Mouse (Mus musculus): ENCODE data around the gene 1700016K19Rik. TPM values are rescaled to one million over a fixed set of nuclear protein-coding genes. Genes with fewer than 3 reads are reported as not detected.

Gene 1700016K19Rik
- polyA plus RNA-seq, 1 experiment, result not detected

DNA sequence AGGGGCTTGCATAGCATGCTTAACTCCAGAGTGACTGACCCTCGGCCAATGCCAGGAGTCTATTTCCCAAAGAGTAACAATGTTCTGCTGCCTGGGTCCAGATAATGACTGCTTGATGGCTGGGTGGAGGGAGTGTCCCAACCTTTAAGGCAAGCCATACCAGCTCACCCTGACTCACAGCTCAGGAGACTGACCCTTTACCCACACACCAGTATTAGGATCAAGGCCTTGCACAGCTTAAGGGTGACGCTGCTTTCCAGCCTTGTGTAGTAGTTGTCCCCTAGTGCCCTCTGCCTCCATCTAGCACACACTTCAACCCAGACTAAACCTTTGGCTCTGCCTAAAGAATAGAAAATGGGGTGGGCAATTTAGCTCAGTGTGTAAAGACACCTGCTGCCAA, 8.4 kb downstream of the 1700016K19Rik start:
- no peak overlapping the region for H3K27ac ChIP-seq (ENCODE audit: insufficient read depth, low read length)
- H3K4me1 ChIP-seq (ENCODE audit: control insufficient read depth, insufficient read depth, low read length), result no peaks in the 10 kb centered on the region
- H3K36me3 ChIP-seq (ENCODE audit: control insufficient read depth, insufficient read depth, low read length, poor library complexity, severe bottlenecking), result no peaks in the 10 kb centered on the region
- no peaks in the 10 kb centered on the region for H3K9me3 ChIP-seq (replicated peaks; ENCODE audit: control insufficient read depth, insufficient read depth, low read length, poor library complexity, severe bottlenecking)
- H3K9ac ChIP-seq (ENCODE audit: low read depth, poor library complexity, severe bottlenecking), result no peak overlapping the region
- no peak overlapping the region for H3K4me3 ChIP-seq (ENCODE audit: low read depth, low read length)
- no peaks in the 10 kb centered on the region for H3K27me3 ChIP-seq (ENCODE audit: control insufficient read depth, insufficient read depth, low read length, poor library complexity, severe bottlenecking)
- no peak for TF ChIP-seq POLR2A (IDR thresholded peaks at IDR 0.05; ENCODE audit: insufficient read depth, low read length)
- TF ChIP-seq CTCF (IDR thresholded peaks at IDR 0.05; ENCODE audit: low read depth, low read length), result no peak
- TF ChIP-seq EP300 (IDR thresholded peaks at IDR 0.05; ENCODE audit: insufficient read depth, low read depth, low read length), result no peak

- Histone ChIP-seq H3K9ac (ENCODE audit: low read depth, poor library complexity, severe bottlenecking) (no peak overlapping the region), H3K27me3 (ENCODE audit: control insufficient read depth, insufficient read depth, low read length, poor library complexity, severe bottlenecking) (no peaks in the 10 kb centered on the region), H3K9me3 (replicated peaks; ENCODE audit: control insufficient read depth, insufficient read depth, low read length, poor library complexity, severe bottlenecking) (no peaks in the 10 kb centered on the region), H3K27ac (ENCODE audit: insufficient read depth, low read length) (no peak overlapping the region), H3K36me3 (ENCODE audit: control insufficient read depth, insufficient read depth, low read length, poor library complexity, severe bottlenecking) (no peaks in the 10 kb centered on the region), H3K4me1 (ENCODE audit: control insufficient read depth, insufficient read depth, low read length) (no peaks in the 10 kb centered on the region), H3K4me3 (ENCODE audit: low read depth, low read length) (no peak overlapping the region)
- TF ChIP-seq POLR2A (IDR thresholded peaks at IDR 0.05; ENCODE audit: insufficient read depth, low read length) (no peak), CTCF (IDR thresholded peaks at IDR 0.05; ENCODE audit: low read depth, low read length) (no peak), EP300 (IDR thresholded peaks at IDR 0.05; ENCODE audit: insufficient read depth, low read depth, low read length) (no peak)
Measured at GRCm38 (mm10) chr11:76009101-76009500, 9.4 kb downstream of the 1700016K19Rik start.

GRCm38 (mm10) chr11:76010838-76011624, 11.3 kb downstream of the 1700016K19Rik start:
- no peaks in the 10 kb centered on the region for H3K4me1 ChIP-seq (ENCODE audit: control insufficient read depth, insufficient read depth, low read length)
- TF ChIP-seq POLR2A (IDR thresholded peaks at IDR 0.05; ENCODE audit: insufficient read depth, low read length) (no peak), CTCF (IDR thresholded peaks at IDR 0.05; ENCODE audit: low read depth, low read length) (no peak), EP300 (IDR thresholded peaks at IDR 0.05; ENCODE audit: insufficient read depth, low read depth, low read length) (no peak)
- H3K36me3 ChIP-seq (ENCODE audit: control insufficient read depth, insufficient read depth, low read length, poor library complexity, severe bottlenecking), result no peaks in the 10 kb centered on the region
- H3K4me3 ChIP-seq (ENCODE audit: low read depth, low read length), result no peak overlapping the region
- H3K9ac ChIP-seq (ENCODE audit: low read depth, poor library complexity, severe bottlenecking), result no peak overlapping the region
- H3K27ac ChIP-seq (ENCODE audit: insufficient read depth, low read length), result no peak overlapping the region
- H3K27me3 ChIP-seq (ENCODE audit: control insufficient read depth, insufficient read depth, low read length, poor library complexity, severe bottlenecking), result no peaks in the 10 kb centered on the region
- H3K9me3 ChIP-seq (replicated peaks; ENCODE audit: control insufficient read depth, insufficient read depth, low read length, poor library complexity, severe bottlenecking), result no peaks in the 10 kb centered on the region

- Histone ChIP-seq H3K4me1 (ENCODE audit: control insufficient read depth, insufficient read depth, low read length) (no peaks in the 10 kb centered on the region), H3K9ac (ENCODE audit: low read depth, poor library complexity, severe bottlenecking) (no peak overlapping the region), H3K36me3 (ENCODE audit: control insufficient read depth, insufficient read depth, low read length, poor library complexity, severe bottlenecking) (no peaks in the 10 kb centered on the region), H3K27me3 (ENCODE audit: control insufficient read depth, insufficient read depth, low read length, poor library complexity, severe bottlenecking) (no peaks in the 10 kb centered on the region), H3K4me3 (ENCODE audit: low read depth, low read length) (no peak overlapping the region), H3K9me3 (replicated peaks; ENCODE audit: control insufficient read depth, insufficient read depth, low read length, poor library complexity, severe bottlenecking) (no peaks in the 10 kb centered on the region), H3K27ac (ENCODE audit: insufficient read depth, low read length) (no peak overlapping the region)
- TF ChIP-seq EP300 (IDR thresholded peaks at IDR 0.05; ENCODE audit: insufficient read depth, low read depth, low read length), result no peak
- no peak for TF ChIP-seq POLR2A (IDR thresholded peaks at IDR 0.05; ENCODE audit: insufficient read depth, low read length)
- TF ChIP-seq CTCF (IDR thresholded peaks at IDR 0.05; ENCODE audit: low read depth, low read length), result no peak
Measured at GRCm38 (mm10) chr11:76015251-76015650, 15.5 kb downstream of the 1700016K19Rik start.

- no peak overlapping the region for H3K4me3 ChIP-seq (ENCODE audit: low read depth, low read length)
- H3K27ac ChIP-seq (ENCODE audit: insufficient read depth, low read length), result no peak overlapping the region
- H3K4me1 ChIP-seq (ENCODE audit: control insufficient read depth, insufficient read depth, low read length), result no peaks in the 10 kb centered on the region
- TF ChIP-seq CTCF (IDR thresholded peaks at IDR 0.05; ENCODE audit: low read depth, low read length), result no peak
- no peak for TF ChIP-seq POLR2A (IDR thresholded peaks at IDR 0.05; ENCODE audit: insufficient read depth, low read length)
- TF ChIP-seq EP300 (IDR thresholded peaks at IDR 0.05; ENCODE audit: insufficient read depth, low read depth, low read length), result no peak
- no peak overlapping the region for H3K9ac ChIP-seq (ENCODE audit: low read depth, poor library complexity, severe bottlenecking)
- no peaks in the 10 kb centered on the region for H3K9me3 ChIP-seq (replicated peaks; ENCODE audit: control insufficient read depth, insufficient read depth, low read length, poor library complexity, severe bottlenecking)
- H3K36me3 ChIP-seq (ENCODE audit: control insufficient read depth, insufficient read depth, low read length, poor library complexity, severe bottlenecking), result no peaks in the 10 kb centered on the region
- H3K27me3 ChIP-seq (ENCODE audit: control insufficient read depth, insufficient read depth, low read length, poor library complexity, severe bottlenecking), result no peaks in the 10 kb centered on the region
Measured at GRCm38 (mm10) chr11:76015814-76016213, 16.1 kb downstream of the 1700016K19Rik start.

- H3K4me3 ChIP-seq (ENCODE audit: low read depth, low read length), result no peak overlapping the region
- no peaks in the 10 kb centered on the region for H3K9me3 ChIP-seq (replicated peaks; ENCODE audit: control insufficient read depth, insufficient read depth, low read length, poor library complexity, severe bottlenecking)
- no peak for TF ChIP-seq EP300 (IDR thresholded peaks at IDR 0.05; ENCODE audit: insufficient read depth, low read depth, low read length)
- no peak for TF ChIP-seq CTCF (IDR thresholded peaks at IDR 0.05; ENCODE audit: low read depth, low read length)
- no peak for TF ChIP-seq POLR2A (IDR thresholded peaks at IDR 0.05; ENCODE audit: insufficient read depth, low read length)
- H3K27me3 ChIP-seq (ENCODE audit: control insufficient read depth, insufficient read depth, low read length, poor library complexity, severe bottlenecking), result no peaks in the 10 kb centered on the region
- no peak overlapping the region for H3K9ac ChIP-seq (ENCODE audit: low read depth, poor library complexity, severe bottlenecking)
- H3K36me3 ChIP-seq (ENCODE audit: control insufficient read depth, insufficient read depth, low read length, poor library complexity, severe bottlenecking), result no peaks in the 10 kb centered on the region
- H3K27ac ChIP-seq (ENCODE audit: insufficient read depth, low read length), result no peak overlapping the region
- no peaks in the 10 kb centered on the region for H3K4me1 ChIP-seq (ENCODE audit: control insufficient read depth, insufficient read depth, low read length)
Measured at GRCm38 (mm10) chr11:76019879-76020278, 20.2 kb downstream of the 1700016K19Rik start.

All from ES-Bruce4 (cell line).